Mouse (Mus musculus) heart, postnatal 10 days (tissue): ENCODE measurements at regions not wholly inside any gene's neighbourhood (a gene's known extent, or its start where the extent isn't known, plus 50 kb on each side); places are given as distances from the start of the nearest gene placed in this dataset.
A peak's percentile ranks its signal among the peaks of the same experiment; 100 is the strongest.

Source experiments
- DNase-seq, 2 experiments: peaks; one replicate each; pipeline ENCODE4 v3.0.0; 2021
- intact Hi-C: fragments of 180-260 bp; cut with DNase I; formaldehyde crosslinking; loops from one replicate; pipeline ENCODE4 v1.15.1; 2025

GRCm38 (mm10) chr10:65716914-65717610, 1378.9 kb upstream of the Jmjd1c start:
- intact Hi-C loops = no loop called here
- DNase-seq = no peak

GRCm38 (mm10) chr10:65722496-65722895, 1373.4 kb upstream of the Jmjd1c start:
- intact Hi-C loops = no loop called here
- no peak for DNase-seq

GRCm38 (mm10) chr10:65769451-65769850, 1326.5 kb upstream of the Jmjd1c start:
- intact Hi-C loops = no loop called here
- DNase-seq = peak in 1 of 2 experiments; percentile 2

- no peak for DNase-seq
- intact Hi-C loops = no loop called here
Observed at GRCm38 (mm10) chr10:65771936-65772335, 1324.0 kb upstream of the Jmjd1c start.

GRCm38 (mm10) chr10:65784994-65785393, 1310.9 kb upstream of the Jmjd1c start:
- DNase-seq = no peak
- intact Hi-C loops = no loop called here
